Mouse (Mus musculus): ENCODE measurements around the gene Gcnt1.

DNA sequence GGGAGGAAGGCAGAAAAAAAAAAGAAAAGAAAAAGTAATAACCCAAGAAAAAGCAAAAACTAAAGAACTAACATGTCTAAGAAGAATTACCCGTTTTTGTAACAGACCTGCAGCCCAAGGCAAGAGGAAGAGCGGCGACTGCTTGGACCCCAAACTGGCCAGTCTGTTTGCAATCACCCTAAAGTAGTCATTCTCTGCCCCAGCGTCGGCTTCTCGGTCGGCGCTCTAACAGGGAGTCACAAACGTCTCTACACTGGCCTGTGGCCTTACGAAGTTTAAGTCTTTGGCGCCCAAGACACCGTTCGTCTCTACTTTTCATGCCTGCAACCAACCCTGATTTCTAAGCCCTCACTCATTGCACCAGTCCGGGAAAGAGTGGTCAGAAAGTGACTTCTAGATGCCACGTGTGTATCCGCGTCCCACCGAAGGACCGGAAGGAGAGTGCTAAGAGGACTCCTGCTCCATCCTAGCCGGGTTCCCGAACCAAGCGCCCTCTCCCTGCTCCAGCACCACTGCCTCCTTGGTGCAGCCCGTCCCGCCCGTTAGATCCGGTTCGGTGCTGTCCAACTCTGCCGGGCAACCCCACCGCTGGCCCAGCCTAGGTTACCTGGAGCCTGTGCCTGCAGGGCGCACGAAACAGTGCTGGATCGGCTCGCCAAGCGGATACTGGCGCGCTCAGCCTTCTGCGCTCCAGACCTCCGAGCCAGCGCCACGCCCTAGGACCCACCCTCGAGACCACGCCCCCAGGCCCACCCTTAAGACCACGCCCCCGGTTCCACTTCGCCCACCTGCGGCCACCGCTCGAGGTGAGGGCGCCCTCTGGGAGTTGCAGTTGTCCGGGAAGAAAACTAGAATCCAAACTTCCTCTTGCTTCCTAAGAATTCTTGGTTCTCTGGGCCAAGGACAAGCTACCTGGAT is 16.4 kb downstream of the Gcnt1 start:
- TF ChIP-seq CTCF (IDR thresholded peaks at IDR 0.05; ENCODE audit: low read depth) (peak; percentile 61), EP300 (optimal IDR thresholded peaks at IDR 0.05) (no peak)

Measured in stomach, postnatal 0 days (tissue).